Comparison of ENCODE assay signal across 5 mouse cellular contexts in the genomic region with DNA sequence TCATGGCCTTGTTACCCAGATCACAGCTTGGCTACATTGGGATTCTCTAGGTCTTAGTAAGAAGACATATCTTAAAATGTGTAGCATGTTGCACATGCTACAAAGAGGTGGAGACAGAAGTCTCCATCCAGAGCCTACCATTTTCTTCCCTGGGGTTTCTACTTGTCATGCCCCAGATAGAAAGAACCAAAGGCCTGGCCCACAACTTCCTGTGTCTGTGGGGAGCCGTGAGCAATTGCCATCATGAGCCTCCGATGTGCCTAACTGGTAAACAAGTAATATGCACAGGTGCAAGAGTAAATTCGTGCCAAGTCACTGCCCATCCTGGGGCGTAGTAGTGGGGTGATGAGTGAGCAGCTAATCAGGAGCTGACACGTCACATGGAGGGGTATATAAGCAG.
DNase-seq lines count a peak whose midpoint lies in the region; ATAC-seq and TF ChIP-seq lines count a peak whose summit lies in the region.
"Not testable (repeated sequence)": the region's sequence is repeated elsewhere in the genome, so short reads cannot be mapped to it uniquely, and the experiment has no call there.

No protein-coding gene starts in this region.

- WGBS in thymus, adult 2 months = 33% methylated on average over 5 of the region's 5 CpGs

- peak; percentile 4 for DNase-seq in CD4-positive helper T cell, adult 2 months (ENCODE audit: low read depth, low spot score)
- not testable (repeated sequence) for DNase-seq in thymus, adult 2 months
- peak; percentile 15 for DNase-seq in thymus, postnatal 14 days

- H3K36me3 ChIP-seq in thymus, adult 2 months (ENCODE audit: control insufficient read depth, insufficient read depth, low read length) = not testable (repeated sequence)

- H3K27me3 ChIP-seq in thymus, adult 2 months (ENCODE audit: control insufficient read depth, insufficient read depth, low read length) = not testable (repeated sequence)

- ATAC-seq in CD4-positive, CD25-positive, alpha-beta regulatory T cell, adult 4 months = peak; percentile 47
- ATAC-seq in activated CD4-positive, CD25-positive, alpha-beta regulatory T cell, adult 4 months = peak; percentile 49

- H3K4me3 ChIP-seq in thymus, adult 2 months (ENCODE audit: control insufficient read depth, insufficient read depth, low read length) = not testable (repeated sequence)

- H3K4me1 ChIP-seq in thymus, adult 2 months (replicated peaks; ENCODE audit: control insufficient read depth, insufficient read depth, low read length) = not testable (repeated sequence)

- H3K27ac ChIP-seq in thymus, adult 2 months (ENCODE audit: control insufficient read depth, insufficient read depth, low read length) = peak overlapping the region; percentile 62

- not testable (repeated sequence) for TF ChIP-seq CTCF in thymus, adult 2 months (IDR thresholded peaks at IDR 0.05; ENCODE audit: borderline replicate concordance, control insufficient read depth, extremely low read depth, insufficient read depth, low read length, poor library complexity)

- not testable (repeated sequence) for TF ChIP-seq POLR2A in thymus, adult 2 months (IDR thresholded peaks at IDR 0.05; ENCODE audit: control insufficient read depth, extremely low read depth, insufficient read depth, low read length, poor library complexity)
